Mouse (Mus musculus) C2C12 (cell line): Measurements from ENCODE around the gene Mgme1. TPM values are rescaled to one million over a fixed set of nuclear protein-coding genes. Genes with fewer than 3 reads are reported as not detected.

ENCODE experiments used
- H3K27me3 ChIP-seq: one replicate; pipeline ENCODE4 v1.6.1; 2011; ENCODE audit not compliant: control insufficient read depth, insufficient read depth, insufficient read length
- H3K36me3 ChIP-seq: one replicate; pipeline ENCODE4 v1.6.1; 2011; ENCODE audit not compliant: control insufficient read depth, insufficient read depth
- H3K4me3 ChIP-seq: one replicate; pipeline ENCODE4 v1.5.1; 2011; ENCODE audit warnings: mild to moderate bottlenecking, control low read depth; ENCODE audit not compliant: poor library complexity, insufficient read depth, severe bottlenecking
- H3K79me2 ChIP-seq: one replicate; pipeline ENCODE4 v1.6.1; 2011; ENCODE audit not compliant: control insufficient read depth, insufficient read depth
- H3K79me3 ChIP-seq: one replicate; pipeline ENCODE4 v1.6.1; 2011; ENCODE audit warnings: low read depth, control low read depth
- H3ac ChIP-seq: one replicate; pipeline ENCODE3; 2011; ENCODE audit warnings: low read depth; ENCODE audit not compliant: control insufficient read depth, insufficient read length
- CEBPB ChIP-seq: IDR thresholded peaks from one replicate; pipeline ENCODE4 v1.6.1; 2011; ENCODE audit warnings: low read depth, mild to moderate bottlenecking, control low read depth, moderate library complexity
- CTCF ChIP-seq: IDR thresholded peaks from one replicate; pipeline ENCODE4 v1.5.1; 2011; ENCODE audit not compliant: control insufficient read depth, insufficient read depth, insufficient read length
- FOSL1 ChIP-seq: IDR thresholded peaks from one replicate; pipeline ENCODE4 v1.8.0; 2011; ENCODE audit warnings: mild to moderate bottlenecking, low read length; ENCODE audit not compliant: poor library complexity, insufficient read depth, severe bottlenecking
- MAX ChIP-seq: IDR thresholded peaks from one replicate; pipeline ENCODE4 v1.6.1; 2011; ENCODE audit warnings: mild to moderate bottlenecking, control low read depth
- MYOD1 ChIP-seq: IDR thresholded peaks from one replicate; pipeline ENCODE4 v1.6.1; 2011; ENCODE audit warnings: low read depth; ENCODE audit not compliant: control insufficient read depth, insufficient read length
- MYOG ChIP-seq: IDR thresholded peaks from one replicate; pipeline ENCODE4 v1.6.1; 2011; ENCODE audit not compliant: control insufficient read depth, insufficient read length; ENCODE audit errors: extremely low read depth
- USF1 ChIP-seq: IDR thresholded peaks from one replicate; pipeline ENCODE4 v1.6.1; 2011; ENCODE audit warnings: low read depth, mild to moderate bottlenecking, control low read depth, moderate library complexity
- polyA plus RNA-seq: library from polyadenylated mRNA; unstranded; fragments of >200 nt; fragmentation: generic; extraction: Trizol; gene quantifications from one replicate; pipeline ENCODE4 v1.2.1, GENCODE M21; 2012; ENCODE audit warnings: missing spikeins

Gene Mgme1
- polyA plus RNA-seq, 1 experiment: 6.2 TPM

DNA sequence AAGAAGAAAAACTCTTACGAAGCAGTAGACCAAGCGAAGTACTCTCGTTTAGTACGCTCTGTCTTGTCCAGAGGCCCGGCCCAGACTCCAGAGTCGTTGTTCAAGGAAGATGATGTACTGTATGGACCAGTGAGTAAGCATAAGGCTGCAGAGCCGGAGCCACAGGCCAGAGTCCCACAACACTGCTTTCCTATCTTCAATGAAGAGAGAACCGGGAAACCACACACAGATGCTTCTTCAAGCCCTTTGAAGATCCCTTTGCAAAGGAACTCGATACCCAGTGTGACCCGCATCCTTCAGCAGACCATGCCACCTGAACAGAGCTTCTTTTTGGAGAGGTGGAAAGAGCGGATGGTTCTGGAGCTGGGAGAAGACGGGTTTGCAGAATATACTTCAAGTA, 1.6 kb downstream of the Mgme1 start:
- Histone ChIP-seq H3ac (no peak overlapping the region), H3K36me3 (peaks cover 63% of the 10 kb centered on the region), H3K27me3 (no peaks in the 10 kb centered on the region), H3K4me3 (no peak overlapping the region), H3K79me2 (peaks cover 80% of the 10 kb centered on the region), H3K79me3 (peaks cover 56% of the 10 kb centered on the region)
- no peak for TF ChIP-seq FOSL1
- TF ChIP-seq MYOG: no peak
- TF ChIP-seq MYOD1: no peak
- TF ChIP-seq USF1: no peak
- no peak for TF ChIP-seq CTCF
- TF ChIP-seq CEBPB: no peak
- no peak for TF ChIP-seq MAX

DNA sequence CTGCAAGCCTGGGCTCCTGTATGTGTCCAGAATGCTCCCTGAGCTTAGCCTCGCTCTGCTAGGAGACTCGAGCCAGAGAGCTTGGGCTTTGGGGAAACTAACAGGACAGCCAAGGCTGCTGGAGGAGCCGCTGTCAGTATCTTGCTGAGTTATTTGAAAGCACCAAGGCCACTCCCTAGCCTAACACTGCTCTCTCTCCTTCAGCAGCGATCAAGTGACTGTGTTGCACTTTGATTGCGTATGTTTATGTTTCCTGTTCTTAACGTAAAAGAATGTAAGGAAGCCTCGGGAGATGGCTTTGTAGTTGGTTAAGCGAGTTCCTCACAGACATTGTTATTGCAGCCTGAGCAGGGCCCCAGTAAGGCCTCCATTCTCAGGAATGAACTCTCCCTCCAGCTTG, 4.3 kb downstream of the Mgme1 start:
- Histone ChIP-seq H3K36me3 (peaks cover 58% of the 10 kb centered on the region), H3K79me3 (peaks cover 29% of the 10 kb centered on the region), H3K4me3 (no peak overlapping the region), H3ac (no peak overlapping the region), H3K79me2 (peaks cover 54% of the 10 kb centered on the region), H3K27me3 (no peaks in the 10 kb centered on the region)
- TF ChIP-seq MYOD1 (no peak), CTCF (no peak), MYOG (no peak), USF1 (no peak), CEBPB (no peak), MAX (no peak), FOSL1 (no peak)

DNA sequence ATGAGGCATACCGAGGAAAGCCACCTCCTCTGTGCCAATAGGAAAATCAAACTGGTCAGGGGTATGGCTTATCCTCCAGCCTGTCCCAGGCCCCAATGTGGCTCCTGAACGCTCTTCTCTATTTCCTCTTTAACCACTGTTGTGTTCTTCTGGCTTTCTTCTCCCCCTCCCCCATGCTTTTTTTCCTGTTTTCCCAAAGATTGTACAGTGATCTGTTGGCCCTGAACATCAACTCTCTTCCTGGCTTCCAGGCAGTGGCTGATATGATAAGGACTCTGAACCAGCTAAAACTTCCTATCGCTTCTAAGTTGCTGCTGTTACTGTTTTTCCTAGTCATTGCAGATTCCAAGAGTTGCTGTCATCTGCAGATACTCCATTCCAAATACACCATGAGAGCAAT, 6.4 kb downstream of the Mgme1 start:
- TF ChIP-seq CEBPB: no peak
- no peak for TF ChIP-seq MYOG
- Histone ChIP-seq H3K4me3 (no peak overlapping the region), H3K79me2 (peaks cover 32% of the 10 kb centered on the region), H3K36me3 (peaks cover 60% of the 10 kb centered on the region), H3K27me3 (no peaks in the 10 kb centered on the region), H3K79me3 (peaks cover 17% of the 10 kb centered on the region), H3ac (no peak overlapping the region)

DNA sequence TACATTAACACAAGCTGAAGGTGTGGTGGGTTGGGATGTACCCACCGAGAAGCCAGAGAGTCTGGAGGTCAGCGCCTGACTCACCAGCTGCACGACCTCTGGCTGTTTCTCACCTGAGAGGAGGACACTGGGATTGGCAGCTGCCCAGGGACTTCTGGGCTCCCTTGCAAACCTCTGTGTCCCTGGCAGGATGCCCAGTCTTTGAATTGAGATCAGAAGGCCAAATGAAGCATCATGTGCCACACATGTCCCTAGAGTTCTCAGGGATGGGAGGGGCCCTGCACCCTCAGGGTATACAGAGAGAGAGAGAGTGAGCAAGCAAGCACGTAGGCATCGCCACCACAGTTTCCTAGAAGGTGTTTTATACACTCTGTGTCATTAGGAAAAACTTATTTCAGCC, 9.3 kb downstream of the Mgme1 start:
- no peak overlapping the region for H3K4me3 ChIP-seq
- H3K36me3 ChIP-seq: peaks cover 40% of the 10 kb centered on the region
- TF ChIP-seq USF1: no peak
- no peak for TF ChIP-seq MAX
- H3K79me2 ChIP-seq: peaks cover 4% of the 10 kb centered on the region
- no peak overlapping the region for H3ac ChIP-seq
- no peaks in the 10 kb centered on the region for H3K27me3 ChIP-seq
- H3K79me3 ChIP-seq: no peaks in the 10 kb centered on the region

GRCm38 (mm10) chr2:144280568-144280967, 10.1 kb downstream of the Mgme1 start:
- Histone ChIP-seq H3K36me3 (peaks cover 36% of the 10 kb centered on the region), H3K27me3 (peaks cover 1% of the 10 kb centered on the region), H3K79me2 (no peaks in the 10 kb centered on the region), H3K4me3 (no peak overlapping the region), H3K79me3 (no peaks in the 10 kb centered on the region), H3ac (no peak overlapping the region)
- no peak for TF ChIP-seq CTCF
- TF ChIP-seq MYOG: no peak
- TF ChIP-seq USF1: no peak

DNA sequence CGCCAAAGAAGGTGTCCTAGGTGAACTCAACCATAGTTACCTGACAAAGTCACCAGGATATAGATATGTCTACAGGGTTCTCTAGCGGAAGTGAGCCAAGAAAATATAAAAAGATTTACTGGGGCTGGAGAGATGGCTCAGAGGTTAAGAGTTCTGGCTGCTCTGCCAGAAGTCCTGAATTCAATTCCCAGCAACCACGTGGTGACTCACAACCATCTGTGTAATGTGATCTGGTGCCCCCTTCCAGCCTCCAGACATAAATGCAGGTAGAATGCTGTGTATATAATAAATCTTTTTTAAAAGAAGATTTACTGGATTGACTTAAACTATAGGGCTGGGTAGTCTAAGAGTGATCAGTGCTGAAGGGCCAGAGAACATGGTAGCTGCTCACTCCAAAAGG, 11.0 kb downstream of the Mgme1 start:
- Histone ChIP-seq H3K79me2 (no peaks in the 10 kb centered on the region), H3K27me3 (peaks cover 3% of the 10 kb centered on the region), H3K4me3 (no peak overlapping the region), H3K36me3 (peaks cover 32% of the 10 kb centered on the region), H3ac (no peak overlapping the region), H3K79me3 (no peaks in the 10 kb centered on the region)
- TF ChIP-seq MAX (peak; percentile 56), USF1 (peak; percentile 60), CTCF (no peak), MYOG (no peak), MYOD1 (no peak), FOSL1 (no peak), CEBPB (no peak)
